Mouse (Mus musculus) G1E (cell line): ENCODE measurements around the gene Hist1h3e.
"Not testable (repeated sequence)": the region's sequence is repeated elsewhere in the genome, so short reads cannot be mapped to it uniquely, and the experiment has no call there.

Experiments
- CTCF ChIP-seq: IDR thresholded peaks from 2 replicates; pipeline ENCODE4 v1.5.1; 2012; ENCODE audit warnings: low read depth, low read length, inconsistent platforms, mixed read lengths
- GATA1 ChIP-seq: IDR thresholded peaks from 2 replicates; pipeline ENCODE4 v1.6.1; 2012; ENCODE audit warnings: borderline replicate concordance, low read length, inconsistent platforms, mixed read lengths
- POLR2AphosphoS5 ChIP-seq: IDR thresholded peaks from 2 replicates; pipeline ENCODE4 v1.6.1; 2012; ENCODE audit warnings: low read depth, low read length, inconsistent platforms; ENCODE audit not compliant: insufficient replicate concordance

- TF ChIP-seq CTCF, POLR2AphosphoS5, GATA1: not testable (repeated sequence)
Observed at GRCm38 (mm10) chr13:23573034-23573897, 11.1 kb upstream of the Hist1h3e start.
